Mouse (Mus musculus): Measurements from ENCODE around the gene Gan.

GRCm38 (mm10) chr8:117240841-117241494 lies 83.0 kb downstream of the Gan start:
- TF ChIP-seq GATA1 (IDR thresholded peaks at IDR 0.05; ENCODE audit: borderline replicate concordance, low read length): no peak
- no peak for TF ChIP-seq FLI1 (IDR thresholded peaks at IDR 0.05; ENCODE audit: low read length)
